Mouse (Mus musculus) stomach, postnatal 0 days (tissue): ENCODE results near the gene Hectd4.

Experiments used
- CTCF ChIP-seq: IDR thresholded peaks from 2 replicates; pipeline ENCODE4 v1.5.1; 2016; ENCODE audit warnings: antibody characterized with exemption, low read depth, mild to moderate bottlenecking, moderate library complexity
- EP300 ChIP-seq: optimal IDR thresholded peaks from 2 replicates; pipeline ENCODE3; 2016; ENCODE audit warnings: antibody characterized with exemption

GRCm38 (mm10) chr5:121283051-121283450 is 63.0 kb downstream of the Hectd4 start:
- TF ChIP-seq CTCF (no peak), EP300 (no peak)
